Mouse (Mus musculus): ENCODE results near the gene Galnt14. TPM values are rescaled to one million over a fixed set of nuclear protein-coding genes. Genes with fewer than 3 reads are reported as not detected.
A peak's percentile ranks its signal among the peaks of the same experiment; 100 is the strongest.

Gene Galnt14
- total RNA-seq, 2 experiments from 2014 or later, result 19.8 to 20.8 TPM

- DNase-seq (ENCODE audit: low spot score in 2 of 2), result no peak
These were observed 40.2 kb downstream of the Galnt14 start for GRCm38 (mm10) chr17:73670048-73670447.

- DNase-seq (ENCODE audit: low spot score in 2 of 2), result no peak
These were observed 41.3 kb downstream of the Galnt14 start for GRCm38 (mm10) chr17:73668996-73669395.

GRCm38 (mm10) chr17:73663237-73663636, 47.0 kb downstream of the Galnt14 start:
- DNase-seq (ENCODE audit: low spot score in 2 of 2), result no peak

GRCm38 (mm10) chr17:73658731-73659445, 51.4 kb downstream of the Galnt14 start:
- DNase-seq (ENCODE audit: low spot score in 2 of 2), result no peak

GRCm38 (mm10) chr17:73656373-73656772, 53.9 kb downstream of the Galnt14 start:
- DNase-seq (ENCODE audit: low spot score in 2 of 2), result no peak

- no peak for DNase-seq (ENCODE audit: low spot score in 2 of 2)
These were observed 56.0 kb downstream of the Galnt14 start for GRCm38 (mm10) chr17:73654261-73654660.

- DNase-seq (ENCODE audit: low spot score in 2 of 2), result peak; percentile 4 to 10
These were observed 60.9 kb downstream of the Galnt14 start for GRCm38 (mm10) chr17:73649371-73649770.

- no peak for DNase-seq (ENCODE audit: low spot score in 2 of 2)
These were observed 68.6 kb downstream of the Galnt14 start for GRCm38 (mm10) chr17:73641676-73642075.

GRCm38 (mm10) chr17:73640117-73640480, 70.2 kb downstream of the Galnt14 start:
- DNase-seq (ENCODE audit: low spot score in 2 of 2), result no peak

GRCm38 (mm10) chr17:73639401-73640116, 70.7 kb downstream of the Galnt14 start:
- DNase-seq (ENCODE audit: low spot score in 2 of 2), result no peak

GRCm38 (mm10) chr17:73636988-73637387, 73.3 kb downstream of the Galnt14 start:
- DNase-seq (ENCODE audit: low spot score in 2 of 2), result no peak

- DNase-seq (ENCODE audit: low spot score in 2 of 2), result no peak
These were observed 75.4 kb downstream of the Galnt14 start for GRCm38 (mm10) chr17:73634896-73635295.

- no peak for DNase-seq (ENCODE audit: low spot score in 2 of 2)
These were observed 76.1 kb downstream of the Galnt14 start for GRCm38 (mm10) chr17:73633991-73634710.

- DNase-seq (ENCODE audit: low spot score in 2 of 2), result no peak
These were observed 81.9 kb downstream of the Galnt14 start for GRCm38 (mm10) chr17:73628263-73628914.

GRCm38 (mm10) chr17:73626912-73627311, 83.3 kb downstream of the Galnt14 start:
- DNase-seq (ENCODE audit: low spot score in 2 of 2), result no peak

- no peak for DNase-seq (ENCODE audit: low spot score in 2 of 2)
These were observed 90.2 kb downstream of the Galnt14 start for GRCm38 (mm10) chr17:73620049-73620448.

- DNase-seq (ENCODE audit: low spot score in 2 of 2), result no peak
These were observed 107.4 kb downstream of the Galnt14 start for GRCm38 (mm10) chr17:73602552-73603478.

- DNase-seq (ENCODE audit: low spot score in 2 of 2), result no peak
These were observed 110.3 kb downstream of the Galnt14 start for GRCm38 (mm10) chr17:73599923-73600322.

- DNase-seq (ENCODE audit: low spot score in 2 of 2), result peak in 1 of 2 experiments; percentile 39
These were observed 118.2 kb downstream of the Galnt14 start for GRCm38 (mm10) chr17:73592081-73592480.

- no peak for DNase-seq (ENCODE audit: low spot score in 2 of 2)
These were observed 122.7 kb downstream of the Galnt14 start for GRCm38 (mm10) chr17:73587573-73587972.
